9 mouse cellular contexts compared by ENCODE assay signal in genomic region chr4:24019178-24020104, GRCm38 (mm10).
A peak's percentile ranks its signal among the peaks of the same experiment; 100 is the strongest.
DNase-seq lines count a peak whose midpoint lies in the region; ATAC-seq and TF ChIP-seq lines count a peak whose summit lies in the region.
"Had no signal": no experiment of that assay in that cellular context is flagged by ENCODE, and none has a peak within 500 bp of the region (broad histone marks: within the 10 kb centered on the region; RNA-seq: fewer than 3 reads in every experiment).

No protein-coding gene starts in this region.

- no peak overlapping the region for H3K4me3 ChIP-seq in hindbrain, postnatal 0 days (ENCODE audit: low read length)
- no peak overlapping the region for H3K4me3 ChIP-seq in limb, embryonic 15.5 days
- H3K4me3 ChIP-seq in kidney, embryonic 16.5 days (ENCODE audit: low read length) = no peak overlapping the region
- H3K4me3 ChIP-seq: liver, embryonic 15.5 days had no signal

- H3K27me3 ChIP-seq in hindbrain, postnatal 0 days (ENCODE audit: insufficient read depth, low read length) = no peaks in the 10 kb centered on the region
- H3K27me3 ChIP-seq in limb, embryonic 15.5 days = no peaks in the 10 kb centered on the region
- H3K27me3 ChIP-seq in kidney, embryonic 16.5 days (ENCODE audit: insufficient read depth, low read length) = no peaks in the 10 kb centered on the region
- H3K27me3 ChIP-seq: liver, embryonic 15.5 days had no signal

- H3K9me3 ChIP-seq in hindbrain, postnatal 0 days (ENCODE audit: low read length) = no peaks in the 10 kb centered on the region
- no peaks in the 10 kb centered on the region for H3K9me3 ChIP-seq in limb, embryonic 15.5 days
- no peaks in the 10 kb centered on the region for H3K9me3 ChIP-seq in kidney, embryonic 16.5 days (ENCODE audit: low read length)
- H3K9me3 ChIP-seq: liver, embryonic 15.5 days had no signal

- WGBS in hindbrain, postnatal 0 days = 42% methylated on average over 11 of the region's 11 CpGs
- WGBS in limb, embryonic 15.5 days = 29% methylated on average over 11 of the region's 11 CpGs
- WGBS in kidney, embryonic 16.5 days = 70% methylated on average over 11 of the region's 11 CpGs

- intact Hi-C loops in gastrocnemius, postnatal 36 days (cut with DNase I) = no loop called here

- no peaks in the 10 kb centered on the region for H3K36me3 ChIP-seq in hindbrain, postnatal 0 days (ENCODE audit: insufficient read depth, low read length)
- H3K36me3 ChIP-seq in limb, embryonic 15.5 days = no peaks in the 10 kb centered on the region
- H3K36me3 ChIP-seq in kidney, embryonic 16.5 days (ENCODE audit: insufficient read depth, low read length) = no peaks in the 10 kb centered on the region
- H3K36me3 ChIP-seq: liver, embryonic 15.5 days had no signal

- 0 out of 2 replicates have a peak, but pooled peaks have one; percentile 45 for ATAC-seq in hindbrain, postnatal 0 days
- 0 out of 2 replicates have a peak, but pooled peaks have one; percentile 40 for ATAC-seq in limb, embryonic 15.5 days (ENCODE audit: insufficient number of reproducible peaks, low FRiP score, low TSS enrichment, low read depth)
- no peak for ATAC-seq in megakaryocyte, adult 5-6 weeks (ENCODE audit: poor library complexity, severe bottlenecking)
- no peak for ATAC-seq in kidney, embryonic 16.5 days (ENCODE audit: low FRiP score, low TSS enrichment)

- H3K27ac ChIP-seq in hindbrain, postnatal 0 days = no peak overlapping the region
- H3K27ac ChIP-seq in limb, embryonic 15.5 days = no peak overlapping the region
- no peak overlapping the region for H3K27ac ChIP-seq in kidney, embryonic 16.5 days (ENCODE audit: low read length)
- H3K27ac ChIP-seq: liver, embryonic 15.5 days had no signal

- H3K4me1 ChIP-seq in hindbrain, postnatal 0 days (ENCODE audit: insufficient read depth, low read length) = no peaks in the 10 kb centered on the region
- peaks cover 8% of the 10 kb centered on the region for H3K4me1 ChIP-seq in limb, embryonic 15.5 days
- no peaks in the 10 kb centered on the region for H3K4me1 ChIP-seq in kidney, embryonic 16.5 days (ENCODE audit: insufficient read depth, low read length)
- H3K4me1 ChIP-seq: liver, embryonic 15.5 days had no signal

- 0 out of 2 replicates have a peak overlapping the region, but pooled peaks have one; percentile 7 for H3K4me2 ChIP-seq in hindbrain, postnatal 0 days (ENCODE audit: low read depth, low read length)
- 0 out of 2 replicates have a peak overlapping the region, but pooled peaks have one; percentile 7 for H3K4me2 ChIP-seq in limb, embryonic 15.5 days
- H3K4me2 ChIP-seq in kidney, embryonic 16.5 days (replicated peaks; ENCODE audit: low read depth, low read length) = no peak overlapping the region
- H3K4me2 ChIP-seq: liver, embryonic 15.5 days had no signal

- peak; percentile 10 for DNase-seq in gastrocnemius, postnatal 10 days
- DNase-seq in gastrocnemius, postnatal 36 days = no peak
- DNase-seq in MN1 (ENCODE audit: low spot score) = peak; percentile 8
- DNase-seq in cerebellum, postnatal 14 days = peak; percentile 51 to 66
- peak; percentile 76 for DNase-seq in hindbrain, postnatal 0 days (ENCODE audit: low spot score)

- H3K9ac ChIP-seq in hindbrain, postnatal 0 days (replicated peaks; ENCODE audit: low read length) = no peak overlapping the region
- no peak overlapping the region for H3K9ac ChIP-seq in limb, embryonic 15.5 days
- no peak overlapping the region for H3K9ac ChIP-seq in kidney, embryonic 16.5 days (replicated peaks; ENCODE audit: low read length)
- H3K9ac ChIP-seq: liver, embryonic 15.5 days had no signal

- no peak; the same call in 1 of the 2 replicates for TF ChIP-seq CTCF in hindbrain, postnatal 0 days (IDR thresholded peaks at IDR 0.05; ENCODE audit: low read depth)

Comparison
In these comparisons a context has a peak if more than half of its experiments do, and no peak if none do; other contexts are left out.
1. DNase-seq: peak in gastrocnemius, postnatal 10 days (single experiment), MN1 (single experiment), cerebellum, postnatal 14 days (2 of 2) and hindbrain, postnatal 0 days (single experiment); none in gastrocnemius, postnatal 36 days (0 of 2).
2. ATAC-seq: peak in hindbrain, postnatal 0 days (single experiment) and limb, embryonic 15.5 days (single experiment); none in megakaryocyte, adult 5-6 weeks (single experiment) and kidney, embryonic 16.5 days (single experiment).